Mouse (Mus musculus) ovary, postnatal 10 days (tissue): Measurements from ENCODE around the gene Gstm2.
"Not testable (repeated sequence)": the region's sequence is repeated elsewhere in the genome, so short reads cannot be mapped to it uniquely, and the experiment has no call there.

Source experiments
- DNase-seq: peaks from one replicate; pipeline ENCODE4 v3.0.0; 2022; ENCODE audit warnings: low spot score

Gstm2 gene

DNA sequence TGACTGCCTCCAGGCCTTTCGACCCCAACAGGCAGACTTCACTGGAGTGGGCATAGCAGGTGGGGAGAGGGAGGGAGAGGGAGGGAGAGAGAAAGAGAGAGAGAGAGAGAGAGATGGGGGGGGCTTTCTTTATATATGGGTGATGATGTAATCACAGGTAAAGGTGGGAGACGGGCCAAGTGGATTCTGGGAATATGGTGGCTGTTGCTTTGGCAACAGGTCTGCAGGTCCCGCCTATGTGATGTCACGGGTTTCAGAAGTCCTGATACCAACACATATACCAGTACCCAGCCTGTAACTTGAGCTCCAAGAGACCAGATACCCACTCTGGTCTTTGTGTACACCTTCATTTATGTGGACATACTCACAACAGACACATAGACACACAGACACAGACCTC, 10.3 kb upstream of the Gstm2 start:
- no peak for DNase-seq

DNA sequence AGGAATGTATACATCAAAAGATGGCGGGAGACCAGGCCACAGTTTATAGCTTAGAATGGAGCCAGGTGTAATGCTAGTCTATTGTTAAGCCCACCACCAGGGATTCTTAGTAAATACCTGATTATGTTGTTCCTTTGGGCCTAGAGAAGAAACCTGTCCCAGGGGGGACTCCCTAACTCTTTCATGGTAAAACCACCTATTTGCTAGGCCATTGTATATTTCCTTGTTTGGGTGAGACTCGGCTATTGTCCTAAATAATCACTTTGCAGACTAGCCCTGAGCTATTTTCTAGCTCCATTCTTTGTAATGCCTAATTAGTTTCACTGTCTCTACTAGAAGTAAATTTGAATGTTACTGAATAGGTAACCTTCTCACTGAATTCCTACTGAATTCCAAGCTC, 9.7 kb upstream of the Gstm2 start:
- not testable (repeated sequence) for DNase-seq

DNA sequence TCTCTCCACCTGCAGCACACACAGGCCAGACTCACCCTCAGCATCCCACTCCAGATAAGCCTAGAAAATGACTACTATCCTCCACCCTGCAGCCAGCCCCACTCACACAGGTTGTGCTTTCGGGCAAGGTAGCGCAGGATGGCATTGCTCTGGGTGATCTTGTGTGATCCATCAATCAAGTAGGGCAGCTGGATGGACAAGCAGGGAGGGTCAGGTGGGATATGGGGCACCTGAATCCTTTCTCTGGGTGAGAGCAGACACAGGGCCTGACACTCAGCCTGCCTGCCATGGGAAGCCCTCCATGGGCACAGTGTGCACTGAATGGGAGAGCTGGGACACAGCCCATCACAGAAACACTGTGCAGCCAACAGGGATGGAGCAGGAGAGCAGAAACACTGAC, 1.1 kb downstream of the Gstm2 start:
- DNase-seq: not testable (repeated sequence)

DNA sequence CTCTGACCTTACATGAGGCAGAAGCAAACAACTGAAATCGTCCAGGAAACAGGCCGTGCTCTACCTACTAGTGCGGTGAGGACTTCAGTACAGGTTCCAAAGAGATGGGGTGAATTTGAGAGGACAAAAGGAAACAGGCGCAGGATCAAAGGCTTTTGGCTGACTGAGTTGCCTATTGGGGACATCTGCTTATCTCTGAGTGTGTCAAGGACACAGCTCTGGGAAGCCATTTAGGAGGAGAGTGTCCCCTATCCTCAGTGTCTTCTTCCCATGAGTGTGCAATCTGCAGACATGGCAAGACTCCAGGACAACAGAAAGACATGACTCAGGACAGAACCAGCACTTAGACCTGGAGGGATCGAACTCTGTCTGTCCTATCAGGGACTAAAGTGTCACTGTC, 1.8 kb downstream of the Gstm2 start:
- no peak for DNase-seq

DNA sequence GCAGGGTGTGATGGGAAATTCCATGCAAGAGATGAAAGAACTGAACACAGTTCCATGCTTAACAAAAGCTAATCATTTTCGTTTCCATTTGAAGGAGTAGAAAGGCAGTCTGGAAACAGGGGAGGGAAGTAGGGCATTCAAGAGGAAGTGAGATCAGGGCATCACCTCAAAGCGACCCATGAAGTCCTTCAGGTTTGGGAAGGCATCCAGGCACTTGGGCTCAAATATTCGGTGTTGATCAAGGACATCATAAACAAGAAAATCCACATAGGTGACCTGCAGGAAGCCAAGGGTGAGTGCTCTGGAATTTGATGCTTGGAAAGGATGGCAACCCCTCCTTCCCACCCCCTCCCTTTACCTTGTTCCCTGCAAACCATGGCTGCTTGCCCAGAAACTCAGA, 2.5 kb downstream of the Gstm2 start:
- DNase-seq: no peak

DNA sequence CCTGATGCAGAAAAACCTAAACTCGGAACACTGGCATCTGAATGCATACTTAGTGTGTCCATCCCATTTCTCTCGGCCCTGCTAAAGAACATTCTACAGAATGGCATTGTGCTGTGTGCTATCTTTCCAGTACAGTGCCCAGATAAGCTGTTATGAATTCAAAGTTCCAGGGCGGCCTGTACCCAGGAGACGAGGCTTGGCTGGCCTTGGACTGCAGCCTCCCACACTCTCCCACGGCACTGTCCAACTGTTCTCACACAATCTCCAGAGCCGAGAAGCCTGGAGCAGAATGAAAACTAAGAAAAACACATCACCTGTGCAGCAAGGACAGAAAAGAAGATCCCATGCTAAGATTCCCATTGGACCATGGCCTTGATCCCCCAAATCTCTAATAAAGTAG, 3.5 kb downstream of the Gstm2 start:
- no peak for DNase-seq

DNA sequence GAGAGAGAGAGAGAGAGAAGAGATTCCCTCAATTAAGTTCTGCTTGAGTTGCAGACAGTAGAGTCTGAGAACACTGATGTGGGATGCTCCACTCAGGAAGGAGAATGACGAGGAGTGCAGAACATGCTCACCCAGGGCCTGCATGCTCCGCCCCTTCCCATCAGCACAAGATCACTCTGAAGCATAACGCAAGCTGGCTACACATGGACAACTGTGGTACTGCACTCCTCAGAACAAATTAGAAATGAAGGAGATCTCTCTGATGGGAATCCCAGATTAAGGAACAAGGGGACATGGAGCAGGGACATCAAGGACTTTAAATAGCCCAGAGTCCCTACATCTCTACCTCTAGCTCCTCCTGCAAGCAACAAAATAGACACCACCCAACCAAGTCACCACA, 5.0 kb downstream of the Gstm2 start:
- DNase-seq: no peak

DNA sequence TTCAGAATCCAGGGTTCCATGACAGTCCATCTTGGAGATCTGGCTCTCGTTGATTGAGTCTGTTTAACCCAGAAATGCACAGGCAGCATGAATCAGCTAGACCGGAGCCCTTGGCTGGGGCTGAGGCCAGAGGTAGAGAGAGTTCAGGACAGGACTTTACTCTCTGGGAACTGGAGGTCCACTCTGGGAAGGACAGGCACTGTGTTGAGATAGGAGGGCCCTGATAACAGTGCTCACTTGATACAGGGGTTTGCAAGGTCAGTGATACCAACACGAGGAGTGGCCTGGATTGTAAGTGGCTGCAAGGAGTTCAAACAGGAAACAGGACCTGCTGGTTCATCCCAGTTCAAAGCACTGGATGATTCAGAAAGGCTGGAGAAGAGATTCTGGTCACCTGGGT, 8.6 kb downstream of the Gstm2 start:
- no peak for DNase-seq

DNA sequence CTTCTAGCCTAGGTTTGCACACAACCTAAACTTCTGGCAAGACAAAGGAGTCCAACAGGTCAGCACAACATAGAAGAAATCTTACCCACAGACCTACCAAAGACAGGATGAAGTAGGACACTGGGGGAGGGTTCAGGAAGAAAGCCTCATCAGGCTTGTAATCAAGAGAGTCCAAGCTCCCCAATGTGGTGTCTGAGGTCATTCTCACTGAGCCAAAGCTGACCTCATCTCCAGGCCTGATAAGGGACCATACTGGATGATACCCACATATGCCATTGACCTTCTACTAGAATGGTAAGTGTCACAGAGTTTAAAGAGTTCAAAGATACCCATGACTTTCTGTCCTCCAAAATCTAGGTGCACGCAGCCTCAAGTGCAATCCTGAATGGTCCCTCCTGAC, 12.0 kb downstream of the Gstm2 start:
- DNase-seq: no peak

DNA sequence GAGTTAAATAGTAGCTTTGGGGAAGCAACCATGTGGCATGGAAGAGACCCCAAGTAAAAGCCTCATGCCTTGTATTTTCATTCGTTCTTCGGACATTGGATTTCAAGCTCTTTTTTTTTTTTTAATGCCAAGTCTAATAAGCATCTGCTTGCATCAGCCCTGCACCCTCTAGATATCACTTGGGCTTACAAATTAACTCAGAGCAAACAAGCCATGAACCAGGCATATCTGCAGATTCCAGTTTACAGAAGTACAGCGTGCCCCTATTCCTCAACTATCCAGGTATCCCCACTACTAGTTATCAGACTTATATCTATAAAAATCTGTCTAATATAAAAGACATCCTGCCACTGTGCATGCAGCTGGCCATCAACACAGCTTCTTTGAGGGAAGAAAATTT, 14.2 kb downstream of the Gstm2 start:
- DNase-seq: no peak

DNA sequence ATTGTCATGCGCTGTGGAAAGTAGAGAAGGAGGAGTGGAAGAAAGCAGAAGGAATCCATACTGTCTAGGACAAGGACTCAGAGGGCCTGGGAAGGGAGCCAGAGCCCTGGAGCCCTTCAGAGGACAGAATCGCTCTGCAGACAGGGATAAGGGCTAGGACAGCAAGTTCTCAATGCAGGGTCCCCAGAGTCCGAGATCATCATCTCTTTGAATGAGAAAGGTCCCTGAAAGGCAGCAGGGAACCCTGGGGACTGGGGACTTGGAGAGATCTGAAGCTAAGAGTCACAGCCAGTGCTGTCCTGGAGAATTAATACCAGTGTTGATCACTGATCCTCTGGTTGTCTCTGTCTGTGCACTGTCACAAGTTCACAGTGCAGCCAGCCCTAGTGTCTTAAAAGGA, 15.2 kb downstream of the Gstm2 start:
- DNase-seq: not testable (repeated sequence)

DNA sequence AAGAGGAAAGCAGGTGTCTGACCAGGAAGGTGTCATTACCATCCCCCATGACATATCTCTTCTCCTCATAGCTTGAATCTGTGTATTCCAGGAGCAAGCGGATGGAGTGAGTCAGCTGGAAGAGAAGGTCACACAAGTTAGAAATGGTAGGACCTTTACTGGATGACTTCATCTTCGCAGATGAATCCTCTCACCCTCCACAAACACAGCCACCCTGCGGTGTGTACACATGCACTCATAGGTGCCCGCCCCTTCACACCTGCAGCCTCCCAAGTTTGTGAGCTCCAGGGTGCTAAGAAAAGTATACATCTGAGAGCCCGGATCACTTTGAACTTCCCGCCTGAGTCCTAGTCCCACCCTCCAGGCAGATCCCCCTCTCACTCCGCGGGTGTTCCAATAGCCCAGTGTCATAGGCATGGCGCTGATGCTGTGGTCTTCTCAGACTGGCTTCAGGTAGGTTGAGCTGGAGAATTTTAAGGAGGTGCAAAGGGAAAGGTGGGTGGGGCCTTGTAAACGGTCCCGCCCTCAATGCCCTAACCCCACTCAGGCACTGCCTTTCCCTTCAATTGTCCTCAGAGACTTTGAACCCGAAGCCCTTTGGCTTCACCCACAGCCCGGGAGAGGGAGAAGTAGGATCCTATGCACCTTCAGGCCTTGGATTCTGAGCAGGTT, 17.4 kb downstream of the Gstm2 start, which contains the start of gene Gstm3:
Gene Gstm3, minus strand, starts transcription at position 560 of the 672 bp plus-strand sequence.
- no peak for DNase-seq

DNA sequence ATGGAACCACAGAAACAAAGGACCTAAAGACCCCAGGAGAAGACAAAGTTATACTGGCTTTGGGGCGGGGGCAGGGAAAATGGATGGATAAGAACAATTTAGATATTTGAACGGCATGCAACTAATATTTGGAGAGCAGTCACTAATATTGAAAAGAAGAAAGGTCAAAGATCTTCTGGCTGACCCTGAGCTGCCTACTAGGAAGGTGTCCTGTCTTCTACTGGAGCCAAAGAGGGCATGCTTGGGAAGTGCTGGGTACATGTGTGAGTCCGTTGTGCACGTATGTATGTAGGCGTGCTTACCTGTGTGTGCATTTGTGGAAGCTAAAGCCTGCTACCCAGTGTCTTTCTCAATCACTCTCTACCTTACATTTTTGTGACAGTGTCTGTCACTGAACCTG, 19.6 kb downstream of the Gstm2 start:
- no peak for DNase-seq

DNA sequence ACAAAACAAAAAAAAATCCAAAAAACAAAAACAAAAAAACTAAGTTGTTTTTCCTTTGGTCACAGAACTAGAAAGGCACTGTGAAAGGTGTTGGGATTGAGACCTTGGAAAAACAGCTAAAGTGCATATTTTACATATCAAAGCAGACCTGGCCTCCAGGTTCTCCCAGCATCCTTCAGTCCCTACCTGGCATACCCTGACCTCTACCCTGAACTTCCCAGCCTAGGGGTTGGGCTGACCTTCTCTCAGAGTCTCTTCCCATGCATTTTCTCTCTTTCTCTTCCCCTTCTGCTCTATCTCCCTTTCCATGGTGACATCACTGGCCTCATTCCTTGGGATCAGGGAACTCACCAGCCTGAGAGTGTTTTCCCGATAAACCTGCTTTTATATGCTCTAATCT, 20.7 kb downstream of the Gstm2 start:
- no peak for DNase-seq

DNA sequence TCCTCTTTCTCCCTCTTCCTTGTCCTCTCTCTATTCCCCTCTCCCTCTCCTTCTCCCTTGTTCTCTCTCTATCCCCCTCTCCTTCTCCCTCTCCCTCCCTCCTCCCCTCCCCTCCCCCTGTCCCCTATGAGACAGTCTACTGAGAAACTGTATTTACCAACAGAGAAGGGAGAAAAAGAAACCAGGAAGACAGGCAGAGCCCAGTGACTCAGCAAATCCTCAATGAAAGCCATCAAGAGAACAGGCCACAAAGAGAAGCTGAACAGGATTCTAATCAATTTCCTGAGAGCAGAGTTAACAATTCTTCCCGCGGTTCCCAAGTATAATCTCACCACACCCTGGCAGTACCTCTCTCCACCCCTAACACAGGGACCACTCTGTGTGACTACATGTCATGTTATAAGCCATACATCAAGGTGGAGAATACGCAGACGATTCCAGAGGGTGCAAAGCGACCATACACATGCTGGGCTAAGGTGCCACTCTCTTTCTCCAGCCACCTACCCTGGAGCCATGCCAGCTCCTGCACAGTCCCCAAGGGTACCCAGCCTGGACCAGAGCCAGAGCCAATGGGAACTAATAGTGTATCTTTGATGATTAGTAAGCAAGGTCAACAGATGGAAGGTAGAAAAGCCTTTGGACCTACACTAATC, 21.5 kb downstream of the Gstm2 start:
- DNase-seq: no peak

DNA sequence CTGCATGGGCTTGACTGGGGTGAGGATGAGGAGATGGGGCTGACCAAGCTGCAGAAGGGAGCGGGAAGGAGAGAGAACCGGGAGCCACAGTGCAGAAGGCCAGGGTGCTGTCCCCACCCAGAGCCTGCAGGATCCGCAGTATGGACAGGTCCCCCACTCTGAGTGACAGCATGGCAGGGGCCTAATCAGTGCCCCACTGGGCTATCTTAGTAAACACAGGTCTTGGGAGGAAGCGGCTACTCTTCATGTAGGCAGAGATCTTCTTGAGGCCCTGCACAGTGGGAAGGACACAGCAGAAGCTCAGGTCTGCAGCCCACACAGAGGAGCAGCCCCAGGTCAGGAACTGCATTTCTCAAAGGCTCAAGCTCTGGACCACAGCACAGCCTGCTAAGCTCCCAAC, 22.2 kb downstream of the Gstm2 start:
- no peak for DNase-seq

DNA sequence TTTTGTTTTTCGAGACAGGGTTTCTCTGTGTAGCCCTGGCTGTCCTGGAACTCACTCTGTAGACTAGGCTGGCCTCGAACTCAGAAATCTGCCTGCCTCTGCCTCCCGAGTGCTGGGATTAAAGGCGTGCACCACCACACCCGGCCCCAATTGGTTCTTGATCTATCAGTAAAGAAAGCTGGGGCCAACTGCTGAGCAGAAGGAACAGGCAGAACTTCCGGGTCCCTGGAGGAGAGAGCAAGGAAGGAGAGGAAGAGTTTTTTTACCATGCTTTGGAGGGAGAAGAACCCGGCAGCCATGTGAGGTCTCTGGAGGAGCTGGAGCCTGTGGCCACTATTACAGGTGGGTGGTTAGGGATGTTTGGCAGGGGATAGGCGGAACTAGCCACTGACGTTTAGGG, 31.0 kb downstream of the Gstm2 start:
- DNase-seq: not testable (repeated sequence)

DNA sequence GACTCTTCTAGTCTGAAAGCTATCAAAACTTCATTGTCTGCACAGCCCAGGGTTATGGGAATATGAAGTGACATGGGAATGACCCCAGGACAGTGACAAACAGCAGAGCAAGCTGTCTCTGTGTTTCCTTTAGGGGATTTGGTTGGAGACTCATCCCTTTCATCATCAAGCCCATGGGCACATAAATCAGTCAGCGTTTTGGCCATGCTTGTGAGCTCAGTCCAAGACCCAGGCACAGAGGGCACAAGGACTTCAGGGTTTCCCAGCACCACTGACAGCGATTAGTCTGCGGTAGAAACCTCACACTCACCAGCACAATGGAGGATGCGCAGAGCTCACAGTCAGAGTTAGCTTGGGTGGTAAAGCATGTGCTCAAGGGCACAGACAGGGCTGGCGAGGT, 32.3 kb downstream of the Gstm2 start:
- DNase-seq: no peak

DNA sequence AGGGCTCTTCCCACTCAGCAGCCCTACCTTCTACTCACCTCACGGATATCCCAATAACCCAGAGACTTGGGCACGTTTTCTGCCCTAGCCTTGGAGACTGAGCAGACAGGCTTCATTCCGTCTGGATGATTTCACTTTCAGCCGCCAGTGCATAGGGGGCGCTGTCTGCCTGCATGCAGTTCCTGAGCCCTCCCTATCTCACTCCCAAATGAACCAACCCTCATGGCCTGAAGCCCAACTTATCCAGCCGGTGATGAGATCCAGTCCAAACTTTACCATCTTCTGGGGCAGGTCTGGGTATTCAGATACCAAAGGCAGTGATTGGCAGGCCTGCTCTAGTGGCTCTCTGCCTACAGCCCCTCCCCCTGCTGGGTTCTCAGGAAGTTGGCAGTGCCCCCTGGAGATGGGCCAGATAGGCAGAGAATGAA, 32.9 kb downstream of the Gstm2 start:
- DNase-seq: peak; percentile 29

DNA sequence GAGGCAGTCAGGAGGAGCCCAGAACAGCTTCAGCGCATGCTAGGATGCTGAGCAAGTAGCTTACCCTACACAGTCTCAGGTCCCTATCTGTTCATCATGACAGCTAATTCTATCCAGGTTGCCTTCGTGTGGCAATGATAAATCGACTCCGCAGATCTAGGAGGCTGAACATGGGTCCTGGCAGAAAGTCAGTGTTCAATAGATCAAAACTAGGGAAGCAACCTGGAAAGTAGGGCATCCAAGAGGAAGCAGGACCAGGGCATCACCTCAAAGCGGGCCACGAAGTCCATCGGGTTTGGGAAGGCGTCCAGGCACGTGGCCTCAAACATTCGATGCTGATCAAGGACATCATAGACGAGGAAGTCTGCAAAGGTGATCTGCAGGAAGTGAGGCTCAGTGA, 35.7 kb downstream of the Gstm2 start:
- DNase-seq: no peak

DNA sequence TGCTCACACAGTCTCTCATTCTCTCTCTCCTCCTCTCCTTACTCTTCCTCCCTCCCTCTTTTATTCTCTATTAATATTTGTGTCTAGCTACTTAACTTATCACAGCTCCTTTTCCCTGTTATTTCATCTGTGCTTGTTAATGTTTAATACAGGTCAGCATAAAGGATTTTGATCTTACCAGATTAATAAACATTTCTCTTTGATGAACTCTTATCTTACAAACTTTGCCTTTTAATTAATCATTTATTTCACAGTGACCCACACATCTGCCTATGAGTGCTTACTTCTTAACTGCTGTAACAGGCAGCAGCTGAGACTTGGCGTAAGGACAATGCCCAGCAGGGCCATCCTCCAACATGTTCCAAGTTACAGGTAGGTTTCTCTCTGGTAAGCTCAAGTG, 36.8 kb downstream of the Gstm2 start:
- not testable (repeated sequence) for DNase-seq

DNA sequence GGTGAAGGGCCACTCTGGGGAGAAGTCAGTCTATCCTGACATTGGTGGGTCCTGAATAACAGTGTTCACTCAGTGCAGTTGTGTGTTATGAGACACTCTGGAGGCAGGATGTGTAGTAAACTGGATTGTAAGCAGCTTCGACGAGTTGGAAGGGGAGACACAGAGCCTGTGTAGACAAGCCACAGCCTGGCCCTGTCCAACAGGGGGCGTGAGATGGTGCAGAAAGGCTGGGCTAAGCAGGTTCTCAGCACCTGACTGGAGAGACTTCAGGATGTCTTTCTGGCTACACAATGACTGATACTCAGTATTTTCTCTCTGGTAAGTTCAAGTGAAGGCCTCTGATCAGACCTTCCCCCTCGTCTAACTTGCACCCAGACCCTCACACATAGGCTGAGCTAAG, 40.5 kb downstream of the Gstm2 start:
- no peak for DNase-seq

DNA sequence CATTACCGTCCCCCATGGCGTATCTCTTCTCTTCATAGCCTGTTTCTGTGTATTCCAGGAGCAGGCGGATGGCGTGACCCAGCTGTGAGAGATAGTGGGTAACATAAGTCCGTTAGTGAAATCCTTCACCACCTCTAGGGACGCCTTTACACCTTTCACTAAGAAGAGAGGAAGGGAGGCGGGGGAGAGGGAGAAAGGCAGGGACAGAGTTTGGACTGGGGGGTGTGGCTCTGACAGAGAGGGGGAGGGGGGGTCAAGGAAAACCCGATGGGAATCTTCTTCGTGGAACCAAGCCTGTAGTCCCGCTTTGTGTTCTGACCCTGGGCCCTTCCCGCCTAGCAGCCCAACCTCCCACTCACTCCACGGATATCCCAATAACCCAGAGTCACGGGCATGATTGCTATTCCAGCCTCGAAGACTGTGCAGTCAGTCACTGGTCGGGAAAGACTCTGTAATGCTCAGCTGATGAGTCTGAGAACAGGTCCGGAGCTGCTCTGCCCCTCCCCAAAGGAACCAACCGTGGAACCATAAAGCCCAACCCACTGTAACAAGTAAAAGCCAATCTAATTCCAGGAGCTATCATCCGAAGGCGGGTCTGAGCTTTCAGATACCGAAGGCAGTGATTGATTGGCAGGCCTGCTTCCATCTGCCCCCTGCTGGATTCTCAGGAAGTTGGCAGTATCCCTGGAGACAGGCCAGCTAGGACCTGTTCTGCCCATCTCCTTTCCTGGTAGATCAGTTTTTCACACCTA, 42.8 kb downstream of the Gstm2 start, which contains the start of gene Gstm6:
Gene Gstm6, minus strand, starts transcription at position 511 of the 752 bp plus-strand sequence.
- no peak for DNase-seq
